Mouse (Mus musculus): ENCODE results near the gene Gpatch2l.

DNA sequence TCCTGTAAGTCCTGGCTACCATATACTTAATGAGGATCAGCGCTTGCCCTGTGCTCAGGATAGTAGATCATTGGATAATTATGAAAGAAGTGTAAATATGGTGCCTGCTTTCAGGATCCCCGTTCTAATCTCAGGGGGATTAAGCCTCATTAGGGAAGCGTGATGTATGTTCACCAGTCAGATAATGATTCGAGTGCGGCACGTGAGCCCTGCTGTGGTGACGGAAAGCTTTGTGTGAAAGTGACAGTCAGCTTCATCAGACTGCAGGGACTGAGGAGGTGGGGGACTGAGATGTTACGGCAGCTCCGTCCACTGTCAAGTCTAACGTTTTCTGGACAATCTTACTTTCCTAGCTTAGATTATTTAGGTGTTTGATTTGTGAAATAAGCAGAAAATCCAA, 38.3 kb downstream of the Gpatch2l start:
- TF ChIP-seq POLR2A (IDR thresholded peaks at IDR 0.05; ENCODE audit: low read depth, low read length) (no peak), CTCF (IDR thresholded peaks at IDR 0.05; ENCODE audit: extremely low read depth, insufficient read depth, insufficient read length, insufficient replicate concordance) (no peak)

Measured in spleen, adult 2 months (tissue).